Mouse (Mus musculus) midbrain, postnatal 0 days (tissue): ENCODE data around the gene Hmga1b. TPM values are rescaled to one million over a fixed set of nuclear protein-coding genes. Genes with fewer than 3 reads are reported as not detected.
"Not testable (repeated sequence)": the region's sequence is repeated elsewhere in the genome, so short reads cannot be mapped to it uniquely, and the experiment has no call there.

ENCODE experiments used
- ATAC-seq: fragments of 200-750 bp; cut with Nextera tagmentation; 2 replicates; pipeline ENCODE4 v1.8.0; 2017; ENCODE audit warnings: moderate number of reproducible peaks, mild to moderate bottlenecking, moderate TSS enrichment, moderate library complexity; ENCODE audit not compliant: low FRiP score
- DNase-seq: peaks from one replicate; pipeline ENCODE4 v3.0.0-alpha.2; 2015; ENCODE audit warnings: low spot score
- H3K27ac ChIP-seq: fragments of 300-500 bp; sonication (generic); 2 replicates; pipeline ENCODE4 v1.5.1; 2014; ENCODE audit warnings: low read depth, mild to moderate bottlenecking, low read length, mixed read lengths
- H3K27me3 ChIP-seq: fragments of 300-500 bp; sonication (generic); 2 replicates; pipeline ENCODE4 v1.6.1; 2014; ENCODE audit warnings: low read length, control low read depth, mixed read lengths; ENCODE audit not compliant: insufficient read depth
- H3K36me3 ChIP-seq: fragments of 300-500 bp; sonication (generic); 2 replicates; pipeline ENCODE4 v1.6.1; 2014; ENCODE audit warnings: low read length, control low read depth, mixed read lengths; ENCODE audit not compliant: insufficient read depth
- H3K4me1 ChIP-seq: fragments of 300-500 bp; sonication (generic); 2 replicates; pipeline ENCODE4 v1.6.1; 2014; ENCODE audit warnings: mild to moderate bottlenecking, control low read depth, antibody characterized with exemption, low read length, mixed read lengths; ENCODE audit not compliant: insufficient read depth
- H3K4me2 ChIP-seq: fragments of 300-500 bp; sonication (generic); 2 replicates; pipeline ENCODE4 v1.6.1; 2014; ENCODE audit warnings: low read depth, mild to moderate bottlenecking, low read length, mixed read lengths; ENCODE audit not compliant: poor library complexity, severe bottlenecking
- H3K4me3 ChIP-seq: fragments of 300-500 bp; sonication (generic); 2 replicates; pipeline ENCODE4 v1.5.1; 2014; ENCODE audit warnings: low read depth, mild to moderate bottlenecking, low read length, moderate library complexity
- H3K9ac ChIP-seq: fragments of 300-500 bp; sonication (generic); replicated peaks from 2 replicates; pipeline ENCODE4 v1.6.1; 2014; ENCODE audit warnings: mild to moderate bottlenecking, low read length, moderate library complexity, mixed read lengths; ENCODE audit not compliant: poor library complexity, severe bottlenecking
- H3K9me3 ChIP-seq: fragments of 300-500 bp; sonication (generic); 2 replicates; pipeline ENCODE4 v1.6.1; 2016; ENCODE audit warnings: low read length, control low read depth
- CTCF ChIP-seq: IDR thresholded peaks from 2 replicates; pipeline ENCODE4 v1.5.1; 2016; ENCODE audit warnings: antibody characterized with exemption, mild to moderate bottlenecking
- WGBS: fragments of 180-500 bp; shearing (Covaris S2); extraction: QIAGEN DNeasy Blood & Tissue Kit; methylation state at CpG from one replicate; pipeline ENCODE4 v1.1.7; 2014; 5-methylcytosine and 5-hydroxymethylcytosine counted together
- polyA plus RNA-seq: library from polyadenylated mRNA; unstranded; fragments of >200 nt; fragmentation: Nextera tagmentation; extraction: Ambion mirVana; gene quantifications from 2 replicates; pipeline ENCODE4 v1.2.1, GENCODE M21; 2015
- total RNA-seq: library from RNA; depleted of rRNA; stranded (reverse); fragments of >200 nt; gene quantifications from 2 replicates; pipeline ENCODE4 v1.2.3, GENCODE M21; 2014

Gene Hmga1b
- total and polyA plus RNA-seq, 2 experiments from 2014 or later, result 0.93 to 2.7 TPM

GRCm38 (mm10) chr11:120723509-120723908 is 39.1 kb upstream of the Hmga1b start:
- H3K27ac ChIP-seq, result no peak overlapping the region
- H3K36me3 ChIP-seq, result peaks cover 16% of the 10 kb centered on the region
- ATAC-seq, result no peak
- no peaks in the 10 kb centered on the region for H3K9me3 ChIP-seq
- 84% methylated on average over 7 of the region's 7 CpGs for WGBS
- H3K9ac ChIP-seq, result no peak overlapping the region
- TF ChIP-seq CTCF, result no peak
- no peaks in the 10 kb centered on the region for H3K27me3 ChIP-seq
- no peak overlapping the region for H3K4me3 ChIP-seq
- DNase-seq, result no peak
- H3K4me1 ChIP-seq, result peaks cover 12% of the 10 kb centered on the region; the same call in 1 of the 2 replicates
- H3K4me2 ChIP-seq, result no peak overlapping the region

GRCm38 (mm10) chr11:120726243-120727168 is 36.1 kb upstream of the Hmga1b start:
- H3K27ac ChIP-seq, result no peak overlapping the region

DNA sequence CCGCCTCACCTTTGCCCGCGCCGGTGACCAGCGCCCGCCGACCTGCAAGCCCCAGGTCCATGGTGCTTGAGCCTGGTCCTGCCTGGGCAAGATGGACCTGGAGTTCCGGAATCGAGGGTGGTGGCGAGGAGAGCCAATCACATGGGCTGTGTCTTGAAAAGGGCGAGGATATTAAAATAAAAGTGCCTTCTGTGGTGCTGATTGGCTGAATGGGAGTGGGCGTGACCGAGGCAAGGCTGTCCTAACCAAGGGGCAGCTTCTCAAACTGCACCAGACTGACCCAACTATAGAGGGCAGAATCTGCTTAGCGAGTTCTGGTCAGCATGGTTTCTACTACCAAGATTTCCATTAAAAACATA is 35.4 kb upstream of the Hmga1b start, which contains the start of gene Dcxr:
Dcxr (minus strand) TSS at position 113 of the 359 bp plus-strand sequence.
- TF ChIP-seq CTCF, result peak; percentile 59
- no peaks in the 10 kb centered on the region for H3K9me3 ChIP-seq
- 2% methylated on average over 14 of the region's 14 CpGs for WGBS

More at GRCm38 (mm10) chr11:120726243-120727168, 36.1 kb upstream of the Hmga1b start:
- Histone ChIP-seq H3K36me3 (peaks cover 9% of the 10 kb centered on the region), H3K9ac (peak overlapping the region; percentile 51; the same call in 1 of the 2 replicates), H3K4me1 (peaks cover 12% of the 10 kb centered on the region; the same call in 1 of the 2 replicates), H3K4me2 (peak overlapping the region; percentile 66), H3K27me3 (no peaks in the 10 kb centered on the region), H3K4me3 (peak overlapping the region; percentile 39), H3K9me3 (no peaks in the 10 kb centered on the region)
- no peak for TF ChIP-seq CTCF
- DNase-seq, result no peak
- ATAC-seq, result peak; percentile 21
- 20% methylated on average over 33 of the region's 36 CpGs for WGBS

GRCm38 (mm10) chr11:120727564-120727963 is 35.0 kb upstream of the Hmga1b start:
- no peak overlapping the region for H3K9ac ChIP-seq
- H3K36me3 ChIP-seq, result peaks cover 9% of the 10 kb centered on the region
- ATAC-seq (no peak), DNase-seq (no peak)
- no peak for TF ChIP-seq CTCF
- no peak overlapping the region for H3K4me2 ChIP-seq
- H3K27me3 ChIP-seq, result no peaks in the 10 kb centered on the region
- 65% methylated on average over 12 of the region's 12 CpGs for WGBS
- no peak overlapping the region for H3K4me3 ChIP-seq
- no peaks in the 10 kb centered on the region for H3K9me3 ChIP-seq
- H3K27ac ChIP-seq, result no peak overlapping the region
- peaks cover 8% of the 10 kb centered on the region; the same call in 1 of the 2 replicates for H3K4me1 ChIP-seq

More for the DNA sequence above, 35.4 kb upstream of the Hmga1b start, which contains the start of gene Dcxr:
- H3K4me2 ChIP-seq, result peak within 1 kb of the TSS; percentile 66
- peaks cover 9% of the 10 kb centered on the region for H3K36me3 ChIP-seq
- ATAC-seq, result peak; percentile 80
- peaks cover 12% of the 10 kb centered on the region; the same call in 1 of the 2 replicates for H3K4me1 ChIP-seq
- H3K27me3 ChIP-seq, result no peaks in the 10 kb centered on the region
- peak within 1 kb of the TSS; percentile 39 for H3K4me3 ChIP-seq
- peak; percentile 86 for DNase-seq
- H3K9ac ChIP-seq, result peak within 1 kb of the TSS; percentile 51; the same call in 1 of the 2 replicates
- H3K27ac ChIP-seq, result no peak within 1 kb of the TSS

DNA sequence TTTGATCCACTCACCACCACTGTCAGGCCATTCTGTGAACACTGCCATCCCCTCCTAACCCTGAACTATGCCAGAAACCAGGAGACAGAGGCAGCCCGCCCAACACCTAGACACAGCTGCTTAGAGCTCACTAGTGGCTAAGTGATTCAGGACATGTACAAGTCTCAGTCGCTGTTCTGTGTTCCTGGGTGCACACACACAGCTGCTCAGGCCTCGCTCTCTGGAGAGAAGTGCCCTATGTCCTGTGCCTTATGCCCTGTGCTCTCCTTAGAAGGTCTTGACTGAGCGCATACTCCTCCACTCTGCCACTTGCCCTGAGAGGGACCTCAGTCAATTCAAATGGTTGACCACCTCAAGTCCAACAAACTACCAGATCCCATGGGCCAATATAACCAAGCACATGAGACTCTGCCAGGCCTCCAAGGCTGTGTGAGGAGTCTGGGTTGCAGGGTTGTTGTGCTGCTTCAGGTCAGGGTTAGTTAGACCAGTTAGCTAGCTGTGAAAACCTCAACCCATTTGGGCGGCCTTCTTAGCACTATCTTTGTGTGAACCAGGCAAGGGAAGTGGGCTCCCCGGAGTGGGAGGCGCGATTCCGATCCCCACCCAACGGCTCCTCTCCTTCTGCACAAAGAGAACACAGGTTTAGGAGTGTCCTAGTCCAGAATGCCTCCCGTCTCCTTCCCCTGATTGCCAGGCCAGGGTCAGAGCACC is 33.9 kb upstream of the Hmga1b start:
- no peak overlapping the region for H3K4me2 ChIP-seq
- no peak for TF ChIP-seq CTCF
- DNase-seq, result no peak
- H3K9me3 ChIP-seq, result no peaks in the 10 kb centered on the region
- H3K9ac ChIP-seq, result no peak overlapping the region
- ATAC-seq, result no peak
- H3K27ac ChIP-seq, result no peak overlapping the region
- WGBS, result 66% methylated on average over 11 of the region's 11 CpGs
- no peak overlapping the region for H3K4me3 ChIP-seq
- peaks cover 4% of the 10 kb centered on the region for H3K36me3 ChIP-seq
- peaks cover 4% of the 10 kb centered on the region; the same call in 1 of the 2 replicates for H3K4me1 ChIP-seq
- no peaks in the 10 kb centered on the region for H3K27me3 ChIP-seq

DNA sequence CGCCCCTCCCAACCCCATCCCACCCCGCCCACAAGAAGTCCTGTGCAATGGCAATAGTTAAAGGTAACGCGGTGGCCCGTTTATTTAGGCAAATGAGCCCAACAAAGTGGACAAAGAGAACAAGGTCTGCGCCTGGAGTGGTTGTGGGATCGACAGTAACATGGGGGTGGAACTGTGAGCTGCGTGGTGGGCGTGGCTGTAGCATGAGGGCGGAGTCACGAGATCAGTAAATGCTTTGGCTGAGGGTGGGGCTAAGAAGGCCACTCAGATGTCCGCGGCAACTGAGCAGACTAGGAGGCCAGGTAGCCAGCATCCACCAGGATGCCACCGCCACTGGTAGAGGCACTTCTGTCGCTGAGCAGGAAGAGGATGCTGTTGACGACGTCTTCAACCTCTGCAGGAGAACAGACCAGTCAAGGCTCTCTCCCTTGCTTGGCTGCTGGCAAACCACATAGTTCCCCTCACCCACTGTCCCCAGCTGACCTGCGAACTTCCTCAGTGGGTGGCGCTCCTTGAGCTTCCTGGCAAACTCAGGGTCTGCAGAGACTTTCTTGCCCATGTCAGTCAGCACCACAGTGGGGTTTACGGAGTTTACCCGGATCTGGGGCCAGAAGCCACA is 33.1 kb upstream of the Hmga1b start:
- peak overlapping the region; percentile 2; the same call in 1 of the 2 replicates for H3K4me3 ChIP-seq

More for the DNA sequence above, 33.1 kb upstream of the Hmga1b start:
- not testable (repeated sequence) for H3K36me3 ChIP-seq, DNase-seq, H3K9me3 ChIP-seq, H3K27me3 ChIP-seq, ATAC-seq, H3K27ac ChIP-seq, H3K4me1 ChIP-seq, H3K9ac ChIP-seq
- WGBS, result under 1% methylated on average over 17 of the region's 21 CpGs
- H3K4me2 ChIP-seq, result 0 out of 2 replicates have a peak overlapping the region, but pooled peaks have one; percentile 9
